ENCODE assay signal across 8 mouse cellular contexts in the genomic region with DNA sequence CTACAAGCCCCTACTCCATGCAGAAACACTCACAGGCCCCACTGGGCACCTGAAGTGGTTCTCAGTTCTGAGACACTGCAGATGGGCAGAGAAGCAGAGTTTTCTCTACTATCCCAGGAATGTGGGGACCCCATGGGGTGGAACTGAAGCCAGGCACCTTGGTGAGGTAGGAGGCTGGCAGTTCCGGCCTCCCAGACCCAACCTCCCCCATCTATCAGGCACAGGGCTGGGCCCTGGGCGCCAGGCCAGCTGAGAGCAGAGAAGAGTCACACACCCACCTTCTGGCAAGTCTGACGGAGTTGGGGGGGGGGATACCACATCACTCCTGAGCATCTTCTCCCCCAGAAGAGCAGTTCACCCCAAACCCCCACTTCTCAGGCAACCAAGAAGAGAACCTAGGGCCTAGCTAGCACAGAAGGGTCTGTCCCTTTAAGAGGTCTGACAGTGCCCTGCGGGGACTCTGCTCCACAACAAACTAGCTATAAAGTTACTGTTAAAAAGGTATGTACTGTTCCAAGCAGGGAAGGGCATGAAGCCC. TPM values are rescaled to one million over a fixed set of nuclear protein-coding genes. Genes with fewer than 3 reads are reported as not detected.
DNase-seq lines count a peak whose midpoint lies in the region.

No protein-coding gene starts in this region.

- intact Hi-C loops in heart, postnatal 36 days (cut with DNase I) = no loop called here

- peak; percentile 4 for DNase-seq in gastrocnemius, postnatal 25 days
- DNase-seq in gastrocnemius, adult 18-20 months (ENCODE audit: low spot score) = no peak
- DNase-seq in Muller cell, postnatal 12 days (ENCODE audit: inconsistent ontology term) = peak; percentile 56
- peak; percentile 40 to 60 for DNase-seq in heart, postnatal 36 days
- DNase-seq in liver = peak; percentile 64
- no peak for DNase-seq in frontal cortex, postnatal 10 days (ENCODE audit: low spot score in 2 of 2)
- no peak for DNase-seq in cerebellum, adult 11 months
- no peak for DNase-seq in right cerebral cortex, adult 18-20 months

RNA-seq across cellular contexts. Expression of a gene that starts 6.9 kb away (rescaled TPM):
- 10 to 100 TPM; 19.0 to 32.3 TPM for total RNA-seq in gastrocnemius, postnatal 25 days (2021)
- total RNA-seq in gastrocnemius, adult 18-20 months (2021) = 10 to 100 TPM; 14.3 to 17.9 TPM
- 100 to 1,000 TPM; 207 TPM for total RNA-seq in heart, postnatal 36 days (2021)

RNA-seq across cellular contexts. Expression of a gene that starts 27.6 kb away (rescaled TPM):
- total RNA-seq in gastrocnemius, postnatal 25 days (2021) = 1 to 10 TPM; 3.4 to 4.1 TPM
- total RNA-seq in gastrocnemius, adult 18-20 months (2021) = under 1 TPM; 0.64 to 0.85 TPM
- total RNA-seq in heart, postnatal 36 days (2021) = 1 to 10 TPM; 3.3 to 4.0 TPM

RNA-seq across cellular contexts. Expression of a gene that starts 32.2 kb away (rescaled TPM):
- under 1 TPM in 1 of 2 experiments, not detected in 1; 0.74 TPM for total RNA-seq in gastrocnemius, postnatal 25 days (2021)
- total RNA-seq in gastrocnemius, adult 18-20 months (2021) = under 1 TPM in 1 of 2 experiments, not detected in 1; 0.91 TPM
- 1 to 10 TPM; 1.6 TPM for total RNA-seq in heart, postnatal 36 days (2021)

RNA-seq across cellular contexts. Expression of a gene that starts 32.3 kb away (rescaled TPM):
- total RNA-seq in gastrocnemius, postnatal 25 days (2021) = 10 to 100 TPM; 17.3 to 21.1 TPM
- 10 to 100 TPM; 21.1 to 24.3 TPM for total RNA-seq in gastrocnemius, adult 18-20 months (2021)
- 10 to 100 TPM; 27.6 to 32.1 TPM for total RNA-seq in heart, postnatal 36 days (2021)

RNA-seq across cellular contexts. Expression of a gene that starts 59.7 kb away (rescaled TPM):
- 10 to 100 TPM; 53.1 to 56.8 TPM for total RNA-seq in gastrocnemius, postnatal 25 days (2021)
- 10 to 100 TPM; 65.7 to 83.1 TPM for total RNA-seq in gastrocnemius, adult 18-20 months (2021)
- 10 to 100 TPM; 51.5 to 65.1 TPM for total RNA-seq in heart, postnatal 36 days (2021)

Comparison
In these comparisons a context has a peak if more than half of its experiments do, and no peak if none do; other contexts are left out.
1. DNase-seq: peak in gastrocnemius, postnatal 25 days (single experiment), Muller cell, postnatal 12 days (single experiment), heart, postnatal 36 days (2 of 2) and liver (single experiment); none in gastrocnemius, adult 18-20 months (single experiment), frontal cortex, postnatal 10 days (0 of 2), cerebellum, adult 11 months (single experiment) and right cerebral cortex, adult 18-20 months (single experiment).
2. RNA of a gene that starts 6.9 kb away (total RNA-seq): 207 TPM in heart, postnatal 36 days; 19.0 to 32.3 TPM in gastrocnemius, postnatal 25 days and 14.3 to 17.9 TPM in gastrocnemius, adult 18-20 months; every median in the first group is over 4 times any median in the second.